Mouse (Mus musculus): ENCODE measurements around the gene Plcb1.

DNA sequence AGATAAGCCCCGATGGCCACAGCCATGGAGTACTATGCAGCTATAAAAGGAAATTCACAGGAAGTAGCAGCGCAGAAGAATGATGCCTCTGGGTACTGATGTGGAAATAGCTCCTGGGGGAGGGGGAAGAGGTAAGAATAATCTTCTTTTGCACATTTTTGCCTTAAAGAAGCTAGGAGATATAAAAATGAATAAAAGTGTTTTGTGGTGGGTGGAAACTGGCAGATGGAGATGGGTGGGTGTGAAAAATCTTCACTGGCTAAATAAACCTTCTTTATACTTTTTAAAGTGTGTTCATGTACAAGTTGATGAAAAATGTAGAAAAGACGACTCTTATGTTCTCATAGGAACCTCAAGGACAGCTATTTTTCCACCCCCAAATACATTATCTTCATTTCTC lies 60.7 kb downstream of the Plcb1 start:
- TF ChIP-seq GATA1 (IDR thresholded peaks at IDR 0.05; ENCODE audit: low read length) (no peak), TAL1 (IDR thresholded peaks at IDR 0.05; ENCODE audit: low read length) (no peak)
